Mouse (Mus musculus) liver, postnatal 0 days (tissue): Measurements from ENCODE around the gene Mbd6.

Experiments used
- CTCF ChIP-seq: sonication (generic); IDR thresholded peaks from 2 replicates; pipeline ENCODE4 v1.5.1; 2016; ENCODE audit warnings: antibody characterized with exemption, low read depth
- EP300 ChIP-seq: IDR thresholded peaks from 2 replicates; pipeline ENCODE4 v1.6.1; 2016; ENCODE audit warnings: antibody characterized with exemption, low read depth, mild to moderate bottlenecking

DNA sequence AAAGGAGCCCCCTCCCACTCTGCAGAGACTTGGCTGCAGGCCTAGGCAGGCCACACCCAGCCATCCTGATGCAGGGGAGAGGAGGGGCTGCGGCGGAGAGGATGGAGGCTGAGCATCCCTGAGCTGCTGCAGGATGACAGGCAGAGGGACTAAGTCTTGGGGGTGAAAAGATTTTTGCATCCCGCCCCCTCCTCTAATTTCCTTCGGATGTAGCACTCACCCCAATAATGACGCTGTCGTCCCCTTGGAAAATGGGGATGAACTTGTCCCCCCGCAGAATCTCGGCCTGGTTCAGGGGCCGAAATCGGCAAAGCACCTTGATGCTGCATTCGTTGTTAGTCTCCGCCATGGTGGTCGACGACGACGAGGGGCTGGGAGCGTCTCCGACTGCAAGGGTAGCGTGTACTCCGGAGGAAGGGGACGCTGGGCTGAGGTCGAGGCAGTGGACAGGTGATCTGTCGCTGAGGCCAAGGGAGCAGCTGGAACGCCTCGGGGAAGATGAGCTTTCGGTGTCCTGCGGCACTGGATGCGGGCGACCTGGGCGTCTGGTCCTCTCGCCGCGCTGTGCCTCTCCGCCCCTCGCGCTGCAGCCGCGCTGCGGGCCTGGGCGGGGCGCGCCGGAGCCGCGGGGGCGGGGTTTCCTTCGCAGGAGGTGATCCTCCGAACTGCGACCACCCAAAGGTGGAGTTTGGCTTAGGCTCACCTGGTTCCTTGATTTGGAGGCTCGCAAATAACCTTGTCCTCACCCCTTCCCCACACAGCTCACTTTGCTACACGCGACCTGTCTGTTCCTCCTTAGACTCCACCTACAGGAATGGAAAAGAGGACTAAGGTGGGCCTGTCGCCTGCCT lies 26.0 kb downstream of the Mbd6 start, which contains the start of gene Kif5a:
- TF ChIP-seq CTCF (no peak), EP300 (no peak)
